Mouse (Mus musculus) hindbrain, embryonic 11.5 days (tissue): Measurements from ENCODE around the gene B9d1. TPM values are rescaled to one million over a fixed set of nuclear protein-coding genes. Genes with fewer than 3 reads are reported as not detected.

ENCODE experiments used
- ATAC-seq: fragments of 200-750 bp; cut with Nextera tagmentation; 2 replicates; pipeline ENCODE4 v1.8.0; 2017; ENCODE audit warnings: mild to moderate bottlenecking, moderate TSS enrichment, moderate library complexity; ENCODE audit not compliant: low FRiP score
- DNase-seq: peaks from one replicate; pipeline ENCODE4 v3.0.0-alpha.2; 2015; ENCODE audit warnings: low spot score
- H3K27ac ChIP-seq: fragments of 300-500 bp; sonication (generic); 2 replicates; pipeline ENCODE4 v1.5.1; 2014; ENCODE audit warnings: mild to moderate bottlenecking, low read depth, low read length
- H3K27me3 ChIP-seq: fragments of 300-500 bp; sonication (generic); 2 replicates; pipeline ENCODE4 v1.6.1; 2014; ENCODE audit warnings: mild to moderate bottlenecking, low read length, moderate library complexity, mixed read lengths; ENCODE audit not compliant: control insufficient read depth, insufficient read depth
- H3K36me3 ChIP-seq: fragments of 300-500 bp; sonication (generic); 2 replicates; pipeline ENCODE4 v1.6.1; 2014; ENCODE audit warnings: mild to moderate bottlenecking, low read length, moderate library complexity, mixed read lengths; ENCODE audit not compliant: control insufficient read depth, insufficient read depth
- H3K4me1 ChIP-seq: fragments of 300-500 bp; sonication (generic); replicated peaks from 2 replicates; pipeline ENCODE4 v1.6.1; 2014; ENCODE audit warnings: low read length, mixed read lengths; ENCODE audit not compliant: control insufficient read depth, insufficient read depth
- H3K4me2 ChIP-seq: fragments of 300-500 bp; sonication (generic); replicated peaks from 2 replicates; pipeline ENCODE4 v1.6.1; 2014; ENCODE audit warnings: mild to moderate bottlenecking, low read depth, low read length
- H3K4me3 ChIP-seq: fragments of 300-500 bp; sonication (generic); 2 replicates; pipeline ENCODE4 v1.5.1; 2014; ENCODE audit warnings: low read depth, low read length
- H3K9ac ChIP-seq: fragments of 300-500 bp; sonication (generic); 2 replicates; pipeline ENCODE4 v1.6.1; 2014; ENCODE audit warnings: low read depth, low read length
- H3K9me3 ChIP-seq: fragments of 300-500 bp; sonication (generic); 2 replicates; pipeline ENCODE4 v1.6.1; 2016; ENCODE audit warnings: low read length; ENCODE audit not compliant: control insufficient read depth
- WGBS: fragments of 180-500 bp; shearing (Covaris S2); extraction: QIAGEN DNeasy Blood & Tissue Kit; methylation state at CpG from one replicate; pipeline ENCODE4 v1.1.7; 2014; 5-methylcytosine and 5-hydroxymethylcytosine counted together
- polyA plus RNA-seq: library from polyadenylated mRNA; unstranded; fragments of >200 nt; fragmentation: Nextera tagmentation; extraction: Ambion mirVana; gene quantifications from 2 replicates; pipeline ENCODE4 v1.2.1, GENCODE M21; 2014

The B9d1 gene
- polyA plus RNA-seq, 1 experiment from 2014 or later = 34.3 TPM

- peaks cover 6% of the 10 kb centered on the region; the same call in 1 of the 2 replicates for H3K4me1 ChIP-seq
- H3K4me3 ChIP-seq = peak overlapping the region; percentile 28
- ATAC-seq = no peak
- H3K9me3 ChIP-seq = no peaks in the 10 kb centered on the region
- peak overlapping the region; percentile 46 for H3K4me2 ChIP-seq
- WGBS = 90% methylated on average over 14 of the region's 14 CpGs
- no peak for DNase-seq
- peak overlapping the region; percentile 97; the same call in 1 of the 2 replicates for H3K27ac ChIP-seq
- H3K9ac ChIP-seq = no peak overlapping the region
- H3K36me3 ChIP-seq = peaks cover 10% of the 10 kb centered on the region; the same call in 1 of the 2 replicates
- no peaks in the 10 kb centered on the region for H3K27me3 ChIP-seq
Observed at GRCm38 (mm10) chr11:61486458-61487219, 18.3 kb upstream of the B9d1 start.

GRCm38 (mm10) chr11:61487401-61487800, 17.5 kb upstream of the B9d1 start:
- peaks cover 10% of the 10 kb centered on the region; the same call in 1 of the 2 replicates for H3K36me3 ChIP-seq
- no peak overlapping the region for H3K27ac ChIP-seq
- H3K9me3 ChIP-seq = no peaks in the 10 kb centered on the region
- no peak for DNase-seq
- WGBS = 50% methylated on average over 2 of the region's 2 CpGs
- no peak overlapping the region for H3K4me3 ChIP-seq
- H3K4me2 ChIP-seq = no peak overlapping the region
- H3K27me3 ChIP-seq = no peaks in the 10 kb centered on the region
- peaks cover 6% of the 10 kb centered on the region; the same call in 1 of the 2 replicates for H3K4me1 ChIP-seq
- ATAC-seq = no peak
- H3K9ac ChIP-seq = no peak overlapping the region

- ATAC-seq (no peak), DNase-seq (no peak)
- H3K27ac ChIP-seq = no peak overlapping the region
- H3K9ac ChIP-seq = no peak overlapping the region
- H3K36me3 ChIP-seq = peaks cover 10% of the 10 kb centered on the region; the same call in 1 of the 2 replicates
- no peaks in the 10 kb centered on the region for H3K27me3 ChIP-seq
- H3K4me2 ChIP-seq = no peak overlapping the region; the same call in 1 of the 2 replicates
- no peaks in the 10 kb centered on the region for H3K9me3 ChIP-seq
- WGBS = 92% methylated on average over 7 of the region's 7 CpGs
- H3K4me1 ChIP-seq = peaks cover 8% of the 10 kb centered on the region; the same call in 1 of the 2 replicates
- H3K4me3 ChIP-seq = no peak overlapping the region
Observed at GRCm38 (mm10) chr11:61487936-61488335, 17.0 kb upstream of the B9d1 start.

- DNase-seq (no peak), ATAC-seq (no peak)
- no peak overlapping the region for H3K9ac ChIP-seq
- H3K27me3 ChIP-seq = no peaks in the 10 kb centered on the region
- 81% methylated on average over 2 of the region's 2 CpGs for WGBS
- peaks cover 10% of the 10 kb centered on the region; the same call in 1 of the 2 replicates for H3K36me3 ChIP-seq
- no peaks in the 10 kb centered on the region for H3K9me3 ChIP-seq
- H3K4me2 ChIP-seq = no peak overlapping the region
- H3K4me3 ChIP-seq = no peak overlapping the region
- H3K27ac ChIP-seq = no peak overlapping the region
- H3K4me1 ChIP-seq = peaks cover 9% of the 10 kb centered on the region; the same call in 1 of the 2 replicates
Observed at GRCm38 (mm10) chr11:61489085-61489484, 15.9 kb upstream of the B9d1 start.

- peaks cover 6% of the 10 kb centered on the region; the same call in 1 of the 2 replicates for H3K4me1 ChIP-seq
- no peak for DNase-seq
- WGBS = 96% methylated on average over 8 of the region's 8 CpGs
- no peak overlapping the region for H3K4me2 ChIP-seq
- no peak for ATAC-seq
- no peak overlapping the region for H3K4me3 ChIP-seq
- H3K9ac ChIP-seq = no peak overlapping the region
- H3K27me3 ChIP-seq = no peaks in the 10 kb centered on the region
- peaks cover 10% of the 10 kb centered on the region; the same call in 1 of the 2 replicates for H3K36me3 ChIP-seq
- H3K9me3 ChIP-seq = no peaks in the 10 kb centered on the region
- no peak overlapping the region for H3K27ac ChIP-seq
Observed at GRCm38 (mm10) chr11:61489874-61490273, 15.1 kb upstream of the B9d1 start.

GRCm38 (mm10) chr11:61490944-61491520, 13.9 kb upstream of the B9d1 start:
- Histone ChIP-seq H3K4me2 (no peak overlapping the region), H3K4me3 (no peak overlapping the region), H3K27ac (no peak overlapping the region), H3K36me3 (peaks cover 10% of the 10 kb centered on the region; the same call in 1 of the 2 replicates), H3K9ac (no peak overlapping the region), H3K4me1 (peaks cover 3% of the 10 kb centered on the region; the same call in 1 of the 2 replicates), H3K9me3 (no peaks in the 10 kb centered on the region), H3K27me3 (no peaks in the 10 kb centered on the region)
- 93% methylated on average over 22 of the region's 22 CpGs for WGBS
- DNase-seq = no peak
- no peak for ATAC-seq

- Histone ChIP-seq H3K27me3 (no peaks in the 10 kb centered on the region), H3K36me3 (peaks cover 10% of the 10 kb centered on the region; the same call in 1 of the 2 replicates), H3K4me1 (peaks cover 3% of the 10 kb centered on the region; the same call in 1 of the 2 replicates), H3K27ac (no peak overlapping the region), H3K9ac (peak overlapping the region; percentile 93), H3K4me3 (peak overlapping the region; percentile 79), H3K9me3 (no peaks in the 10 kb centered on the region), H3K4me2 (peak overlapping the region; percentile 81)
- ATAC-seq (no peak), DNase-seq (no peak)
- 74% methylated on average over 12 of the region's 12 CpGs for WGBS
Observed at GRCm38 (mm10) chr11:61492749-61493401, 12.1 kb upstream of the B9d1 start.

GRCm38 (mm10) chr11:61493525-61494128, 11.3 kb upstream of the B9d1 start:
- Histone ChIP-seq H3K4me1 (peaks cover 3% of the 10 kb centered on the region; the same call in 1 of the 2 replicates), H3K36me3 (peaks cover 10% of the 10 kb centered on the region; the same call in 1 of the 2 replicates), H3K4me3 (peak overlapping the region; percentile 79), H3K27me3 (no peaks in the 10 kb centered on the region), H3K9me3 (no peaks in the 10 kb centered on the region), H3K27ac (peak overlapping the region; percentile 80), H3K4me2 (peak overlapping the region; percentile 81), H3K9ac (peak overlapping the region; percentile 93)
- DNase-seq = no peak
- under 1% methylated on average over 46 of the region's 50 CpGs for WGBS
- ATAC-seq = peak; percentile 62
